Mouse (Mus musculus) forebrain, embryonic 14.5 days (tissue): ENCODE results near the gene Rps6kb1. TPM values are rescaled to one million over a fixed set of nuclear protein-coding genes. Genes with fewer than 3 reads are reported as not detected.

Experiments
- ATAC-seq: fragments of 200-750 bp; cut with Nextera tagmentation; 2 replicates; pipeline ENCODE4 v1.8.0; 2017; ENCODE audit warnings: mild to moderate bottlenecking, moderate library complexity
- DNase-seq: peaks from one replicate; pipeline ENCODE4 v3.0.0-alpha.2; 2015; ENCODE audit warnings: low spot score
- H3K27ac ChIP-seq: fragments of 300-500 bp; sonication (generic); 2 replicates; pipeline ENCODE4 v1.5.1; 2014; ENCODE audit warnings: low read depth, mild to moderate bottlenecking, control low read depth, low read length, moderate library complexity
- H3K27me3 ChIP-seq: fragments of 300-500 bp; sonication (generic); replicated peaks from 2 replicates; pipeline ENCODE4 v1.6.1; 2014; ENCODE audit warnings: low read length, control low read depth, mixed read lengths; ENCODE audit not compliant: control insufficient read depth, insufficient read depth
- H3K36me3 ChIP-seq: fragments of 300-500 bp; sonication (generic); 2 replicates; pipeline ENCODE4 v1.6.1; 2014; ENCODE audit warnings: low read length, control low read depth; ENCODE audit not compliant: control insufficient read depth, insufficient read depth
- H3K4me1 ChIP-seq: fragments of 300-500 bp; sonication (generic); 2 replicates; pipeline ENCODE4 v1.6.1; 2014; ENCODE audit warnings: antibody characterized with exemption, low read length, control low read depth; ENCODE audit not compliant: control insufficient read depth, insufficient read depth
- H3K4me2 ChIP-seq: fragments of 300-500 bp; sonication (generic); 2 replicates; pipeline ENCODE4 v1.6.1; 2014; ENCODE audit warnings: mild to moderate bottlenecking, control low read depth, low read length
- H3K4me3 ChIP-seq: fragments of 300-500 bp; sonication (generic); 2 replicates; pipeline ENCODE4 v1.5.1; 2014; ENCODE audit warnings: low read depth, low read length, control low read depth
- H3K9ac ChIP-seq: fragments of 300-500 bp; sonication (generic); 2 replicates; pipeline ENCODE4 v1.6.1; 2014; ENCODE audit warnings: mild to moderate bottlenecking, low read length, control low read depth, moderate library complexity
- H3K9me3 ChIP-seq: fragments of 300-500 bp; sonication (generic); replicated peaks from 2 replicates; pipeline ENCODE4 v1.6.1; 2016; ENCODE audit warnings: low read length, control low read depth, mixed read lengths; ENCODE audit not compliant: control insufficient read depth
- WGBS: fragments of 180-500 bp; shearing (Covaris S2); extraction: QIAGEN DNeasy Blood & Tissue Kit; methylation state at CpG from one replicate; pipeline ENCODE4 v1.1.7; 2014; 5-methylcytosine and 5-hydroxymethylcytosine counted together
- polyA plus RNA-seq: library from polyadenylated mRNA; unstranded; fragments of >200 nt; fragmentation: Nextera tagmentation; extraction: Ambion mirVana; gene quantifications from 2 replicates; pipeline ENCODE4 v1.2.1, GENCODE M21; 2014

The Rps6kb1 gene
- polyA plus RNA-seq, 1 experiment from 2014 or later = 41.8 TPM

DNA sequence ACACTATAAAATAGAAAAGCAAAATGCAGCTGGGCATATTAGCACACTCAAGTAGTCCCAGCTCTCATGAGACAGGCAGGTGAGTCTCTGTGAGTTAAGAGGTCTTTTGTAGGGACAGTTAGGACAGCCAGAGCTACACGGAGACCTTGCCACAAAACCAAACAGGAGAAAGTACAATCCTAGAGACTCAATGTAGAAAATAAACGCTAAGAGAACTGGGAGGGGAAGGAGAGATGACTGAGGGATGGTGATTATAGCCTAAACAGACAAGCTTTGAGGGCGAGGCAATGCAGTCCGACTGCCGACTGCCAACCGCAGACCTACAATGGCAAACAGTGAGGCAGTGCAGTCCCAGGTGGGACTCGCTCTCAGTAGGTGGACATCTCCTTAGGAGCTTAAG lies 43.2 kb upstream of the Rps6kb1 start:
- Histone ChIP-seq H3K27ac (no peak overlapping the region), H3K27me3 (no peaks in the 10 kb centered on the region), H3K4me3 (no peak overlapping the region), H3K9me3 (no peaks in the 10 kb centered on the region), H3K4me1 (no peaks in the 10 kb centered on the region), H3K9ac (no peak overlapping the region), H3K36me3 (peaks cover 12% of the 10 kb centered on the region; the same call in 1 of the 2 replicates), H3K4me2 (no peak overlapping the region)
- DNase-seq (no peak), ATAC-seq (no peak)
- WGBS = 40% methylated on average over 7 of the region's 7 CpGs

DNA sequence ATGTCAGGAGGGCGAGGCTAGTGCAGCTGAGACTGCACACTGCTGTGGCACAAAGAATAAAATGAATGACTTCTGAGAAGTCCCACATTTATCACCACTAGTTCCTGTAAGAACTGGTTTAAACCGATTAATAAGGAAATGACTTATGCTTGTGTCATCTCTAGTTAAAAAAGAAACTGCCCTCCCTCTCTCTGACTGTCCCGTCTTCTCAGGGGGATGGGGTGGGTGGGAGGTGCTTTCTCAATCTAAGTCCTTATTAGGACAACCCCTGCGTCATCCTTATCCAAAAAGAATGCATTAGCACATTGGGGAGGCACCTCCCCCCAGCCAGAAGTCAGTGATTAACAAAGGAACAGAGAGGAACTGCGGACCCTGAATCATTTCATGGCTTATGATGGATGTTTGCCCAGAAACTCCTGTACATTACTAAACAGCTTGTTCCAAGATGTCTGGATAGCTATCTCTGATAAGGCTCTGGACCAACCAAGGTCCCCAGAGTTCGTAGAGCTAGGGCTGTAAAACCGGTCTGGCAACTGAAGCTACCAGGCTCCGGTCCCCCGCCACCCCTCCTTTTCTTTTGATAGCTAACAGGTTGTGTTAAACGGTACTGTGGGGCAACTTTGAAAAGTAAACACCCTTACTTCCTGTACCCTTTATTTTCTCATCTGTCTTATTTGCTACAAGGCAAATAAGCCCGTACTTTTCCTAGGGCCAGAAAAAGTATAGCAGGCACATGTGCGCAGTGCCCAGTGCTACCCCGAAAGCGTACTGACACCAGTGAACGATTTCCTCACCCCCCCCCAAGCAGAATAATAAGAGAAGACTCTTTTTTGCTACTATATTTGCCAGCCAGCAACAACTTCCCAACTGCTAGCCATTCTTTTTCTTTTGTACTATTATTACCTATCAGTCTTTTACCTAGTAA lies 42.5 kb upstream of the Rps6kb1 start:
- ATAC-seq (no peak), DNase-seq (peak; percentile 27)
- 0 out of 2 replicates have a peak overlapping the region, but pooled peaks have one; percentile 5 for H3K4me2 ChIP-seq
- H3K4me3 ChIP-seq = no peak overlapping the region
- H3K27me3 ChIP-seq = no peaks in the 10 kb centered on the region
- H3K36me3 ChIP-seq = peaks cover 12% of the 10 kb centered on the region; the same call in 1 of the 2 replicates
- H3K4me1 ChIP-seq = no peaks in the 10 kb centered on the region
- H3K9me3 ChIP-seq = no peaks in the 10 kb centered on the region
- H3K9ac ChIP-seq = no peak overlapping the region
- WGBS = 22% methylated on average over 15 of the region's 15 CpGs
- no peak overlapping the region for H3K27ac ChIP-seq

- Histone ChIP-seq H3K27ac (no peak overlapping the region), H3K9me3 (no peaks in the 10 kb centered on the region), H3K4me2 (no peak overlapping the region), H3K4me3 (no peak overlapping the region), H3K4me1 (no peaks in the 10 kb centered on the region), H3K9ac (no peak overlapping the region), H3K36me3 (peaks cover 10% of the 10 kb centered on the region; the same call in 1 of the 2 replicates), H3K27me3 (no peaks in the 10 kb centered on the region)
- no peak for ATAC-seq
- WGBS = 23% methylated on average over 12 of the region's 12 CpGs
- no peak for DNase-seq
Measured at GRCm38 (mm10) chr11:86586177-86586867, 41.7 kb upstream of the Rps6kb1 start.

- H3K4me1 ChIP-seq = no peaks in the 10 kb centered on the region
- H3K4me3 ChIP-seq = no peak overlapping the region
- peaks cover 10% of the 10 kb centered on the region; the same call in 1 of the 2 replicates for H3K36me3 ChIP-seq
- DNase-seq (no peak), ATAC-seq (no peak)
- 40% methylated on average over 3 of the region's 3 CpGs for WGBS
- H3K9ac ChIP-seq = no peak overlapping the region
- no peak overlapping the region for H3K4me2 ChIP-seq
- no peaks in the 10 kb centered on the region for H3K9me3 ChIP-seq
- H3K27ac ChIP-seq = no peak overlapping the region
- no peaks in the 10 kb centered on the region for H3K27me3 ChIP-seq
Measured at GRCm38 (mm10) chr11:86585598-86585984, 41.0 kb upstream of the Rps6kb1 start.

- 62% methylated on average over 7 of the region's 7 CpGs for WGBS
- DNase-seq (no peak), ATAC-seq (no peak)
- no peak overlapping the region for H3K9ac ChIP-seq
- H3K4me3 ChIP-seq = no peak overlapping the region
- H3K27ac ChIP-seq = no peak overlapping the region
- H3K27me3 ChIP-seq = no peaks in the 10 kb centered on the region
- no peak overlapping the region for H3K4me2 ChIP-seq
- no peaks in the 10 kb centered on the region for H3K9me3 ChIP-seq
- H3K36me3 ChIP-seq = peaks cover 10% of the 10 kb centered on the region; the same call in 1 of the 2 replicates
- H3K4me1 ChIP-seq = no peaks in the 10 kb centered on the region
Measured at GRCm38 (mm10) chr11:86584898-86585597, 40.4 kb upstream of the Rps6kb1 start.

DNA sequence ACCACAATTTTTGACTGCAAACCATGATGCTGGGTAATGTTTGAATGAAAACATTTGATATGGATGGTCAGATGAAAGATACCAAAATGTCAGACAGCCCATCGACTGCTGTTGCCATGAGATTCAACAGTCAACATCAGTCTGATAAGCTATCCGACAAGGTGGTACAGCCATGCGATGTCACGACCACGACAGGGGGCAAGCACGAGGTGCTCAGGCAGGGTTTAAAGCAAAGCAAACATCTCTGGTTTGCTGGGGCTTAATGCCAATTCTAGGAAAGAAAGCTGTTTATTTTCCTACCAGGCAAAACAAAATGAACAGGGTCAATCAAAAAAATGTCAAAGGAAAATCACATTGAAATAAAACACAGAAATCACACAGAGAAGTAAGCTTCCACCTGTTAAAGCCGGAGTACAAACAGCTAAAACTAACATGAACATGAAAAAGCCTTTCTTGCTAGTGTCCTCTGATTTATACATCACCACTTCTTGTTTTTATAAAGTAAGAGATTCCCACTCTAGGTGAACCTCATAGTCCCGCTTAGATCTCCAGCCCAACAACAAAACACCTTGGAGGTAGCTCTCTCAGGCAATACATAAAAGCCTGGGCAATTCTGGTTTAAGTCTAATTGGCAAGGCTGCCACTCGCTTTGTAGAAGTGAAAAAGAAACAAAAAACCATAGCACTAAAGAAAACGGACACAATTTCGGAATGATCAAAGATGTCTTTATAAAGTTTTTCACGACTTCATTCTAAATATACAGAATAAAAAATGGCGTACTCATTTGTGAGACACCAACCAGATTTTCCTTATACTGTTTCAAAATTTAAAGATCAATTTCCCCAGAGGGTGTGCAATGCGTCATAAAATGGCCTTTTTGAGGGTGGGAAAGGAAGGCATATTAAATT lies 39.6 kb upstream of the Rps6kb1 start:
- H3K4me2 ChIP-seq = no peak overlapping the region
- H3K4me3 ChIP-seq = no peak overlapping the region
- ATAC-seq = no peak
- peaks cover 10% of the 10 kb centered on the region; the same call in 1 of the 2 replicates for H3K36me3 ChIP-seq
- H3K27me3 ChIP-seq = no peaks in the 10 kb centered on the region
- no peak overlapping the region for H3K27ac ChIP-seq
- H3K9me3 ChIP-seq = no peaks in the 10 kb centered on the region
- WGBS = 87% methylated on average over 14 of the region's 14 CpGs
- DNase-seq = no peak
- H3K9ac ChIP-seq = no peak overlapping the region
- no peaks in the 10 kb centered on the region for H3K4me1 ChIP-seq

DNA sequence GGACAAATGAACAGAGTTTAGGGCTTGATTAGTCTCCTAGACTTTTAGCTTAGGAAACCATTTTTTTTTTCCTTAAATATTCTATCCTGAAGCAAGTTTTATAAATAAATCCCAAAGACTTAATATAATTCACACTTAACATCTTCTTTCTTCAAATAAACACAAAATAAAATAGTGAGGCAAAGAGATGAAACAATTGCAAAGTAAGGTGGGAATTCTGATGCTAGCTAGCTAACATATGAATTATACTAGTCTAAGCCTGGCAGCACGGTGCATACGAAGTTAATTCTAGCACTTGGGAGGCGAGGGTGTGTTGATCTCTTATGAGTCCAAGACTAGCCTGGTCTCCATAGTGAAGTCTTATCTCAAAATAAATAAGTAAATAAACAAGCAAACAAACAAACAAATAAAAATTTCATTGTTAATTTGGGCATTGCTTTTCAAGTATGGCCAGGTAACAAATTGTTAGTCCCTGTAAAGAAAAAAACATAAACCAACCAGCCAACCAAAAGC lies 38.8 kb upstream of the Rps6kb1 start:
- WGBS = 89% methylated on average over 3 of the region's 3 CpGs
- H3K27ac ChIP-seq = no peak overlapping the region
- H3K4me3 ChIP-seq = no peak overlapping the region
- ATAC-seq = no peak
- H3K4me1 ChIP-seq = no peaks in the 10 kb centered on the region
- H3K27me3 ChIP-seq = no peaks in the 10 kb centered on the region
- peaks cover 10% of the 10 kb centered on the region; the same call in 1 of the 2 replicates for H3K36me3 ChIP-seq
- no peak overlapping the region for H3K9ac ChIP-seq
- no peak for DNase-seq
- no peaks in the 10 kb centered on the region for H3K9me3 ChIP-seq
- no peak overlapping the region for H3K4me2 ChIP-seq
